Mouse (Mus musculus) inflammation-experienced regulatory T-cells, adult 6 months (primary cell): ENCODE results near the gene Mbnl1. TPM values are rescaled to one million over a fixed set of nuclear protein-coding genes. Genes with fewer than 3 reads are reported as not detected.

Experiments
- ATAC-seq: one replicate; pipeline ENCODE4 v1.8.0; 2017
- polyA plus RNA-seq, 3 experiments: library from polyadenylated mRNA; unstranded; fragments of 100-300 nt; shearing (Covaris generic); gene quantifications; one replicate each; pipeline ENCODE4 v1.2.1; 2017

Gene Mbnl1
- polyA plus RNA-seq, 3 experiments from 2014 or later, result 763 to 996 (median 829) TPM

DNA sequence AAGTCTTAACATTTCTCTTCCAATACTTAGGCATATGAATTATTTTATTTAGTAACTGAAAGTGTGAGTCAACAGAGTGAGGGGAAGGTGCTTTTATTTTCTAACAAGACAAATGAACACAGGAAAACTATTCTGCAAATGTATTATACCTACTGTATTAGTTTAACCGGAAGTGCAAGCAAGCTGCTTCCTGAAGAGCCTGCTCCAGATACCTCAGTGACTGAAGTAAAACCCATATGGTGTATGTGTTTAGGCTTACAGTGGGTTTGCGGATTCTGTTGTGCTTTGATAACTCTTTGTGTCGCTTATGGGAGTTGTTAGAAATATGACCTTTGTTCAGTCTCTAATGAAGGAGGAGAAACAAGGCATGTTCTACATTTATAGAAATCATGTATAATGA is 46.7 kb downstream of the Mbnl1 start:
- peak; percentile 20 for ATAC-seq

DNA sequence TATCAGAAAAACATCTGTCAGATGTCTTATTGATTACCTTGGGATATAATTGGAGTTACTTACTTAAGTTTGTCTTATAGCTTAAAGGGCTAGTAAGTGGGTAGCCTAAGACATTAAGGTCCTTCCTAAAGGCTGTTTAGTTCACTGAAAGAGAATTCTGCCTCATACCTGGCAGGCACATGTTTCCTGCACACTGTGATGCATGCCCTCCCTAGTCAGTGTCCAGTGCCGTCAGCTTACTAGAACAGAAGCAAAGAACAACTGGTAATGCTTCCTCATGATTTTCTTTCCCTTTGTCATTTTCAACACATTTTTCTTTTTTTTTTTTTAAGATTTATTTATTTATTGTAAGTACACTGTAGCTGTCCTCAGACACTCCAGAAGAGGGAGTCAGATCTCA is 51.5 kb downstream of the Mbnl1 start:
- ATAC-seq, result no peak

DNA sequence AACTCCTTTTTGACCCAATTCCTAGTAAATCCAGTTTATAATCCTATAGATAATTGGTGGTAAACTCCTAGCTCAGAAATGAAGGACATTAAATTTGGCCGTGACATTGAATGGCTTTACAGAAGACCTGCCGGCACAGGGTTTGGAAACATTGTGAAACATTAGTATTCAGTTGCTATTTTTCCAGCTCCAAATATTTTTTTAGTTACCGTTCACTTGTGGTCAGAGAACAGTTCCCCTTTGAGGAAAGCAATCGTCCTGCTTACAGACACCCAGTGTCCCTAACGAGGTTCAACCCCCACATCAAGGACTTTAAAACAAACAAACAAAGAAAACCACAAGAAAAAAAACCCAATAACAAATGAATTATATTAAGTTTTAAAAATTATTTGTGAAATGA is 58.7 kb downstream of the Mbnl1 start:
- no peak for ATAC-seq

DNA sequence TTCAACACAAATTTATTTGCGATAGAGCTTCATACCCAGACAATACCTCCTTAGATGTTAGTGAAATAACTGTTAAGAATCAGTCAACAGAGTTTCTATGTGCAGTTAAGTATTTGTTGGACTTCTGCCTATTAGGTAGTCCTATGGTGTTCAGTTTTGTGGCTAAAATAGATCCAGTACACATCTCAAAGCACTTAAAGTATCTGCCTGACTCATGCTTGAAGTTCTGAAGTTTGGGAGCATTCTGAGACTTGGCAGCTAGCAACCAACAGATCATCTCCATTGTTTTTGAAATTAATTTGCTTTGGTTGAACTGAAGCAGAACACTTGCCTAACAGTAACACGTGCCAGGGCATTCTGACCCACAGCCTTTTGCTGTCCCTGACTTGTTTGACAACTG is 59.2 kb downstream of the Mbnl1 start:
- ATAC-seq, result no peak

DNA sequence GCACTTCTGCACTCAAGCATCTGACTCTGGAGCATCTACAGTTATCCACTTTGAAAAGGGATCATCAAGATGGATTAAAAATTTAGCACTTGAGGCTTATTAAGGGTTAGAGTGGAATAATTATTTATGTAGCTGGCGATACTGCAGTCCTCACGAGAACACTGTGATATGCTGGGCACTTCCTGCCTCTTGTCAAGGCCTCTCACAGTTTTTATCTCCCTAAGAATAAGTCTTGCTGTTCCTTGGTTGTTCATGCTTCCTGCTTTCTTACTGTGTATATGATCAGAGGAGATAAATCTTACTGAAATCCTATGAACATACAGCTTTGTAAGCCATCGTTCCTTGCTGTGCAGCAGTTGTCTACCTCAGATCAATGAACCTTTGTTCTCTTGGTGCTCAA is 62.6 kb downstream of the Mbnl1 start:
- ATAC-seq, result peak; percentile 29

DNA sequence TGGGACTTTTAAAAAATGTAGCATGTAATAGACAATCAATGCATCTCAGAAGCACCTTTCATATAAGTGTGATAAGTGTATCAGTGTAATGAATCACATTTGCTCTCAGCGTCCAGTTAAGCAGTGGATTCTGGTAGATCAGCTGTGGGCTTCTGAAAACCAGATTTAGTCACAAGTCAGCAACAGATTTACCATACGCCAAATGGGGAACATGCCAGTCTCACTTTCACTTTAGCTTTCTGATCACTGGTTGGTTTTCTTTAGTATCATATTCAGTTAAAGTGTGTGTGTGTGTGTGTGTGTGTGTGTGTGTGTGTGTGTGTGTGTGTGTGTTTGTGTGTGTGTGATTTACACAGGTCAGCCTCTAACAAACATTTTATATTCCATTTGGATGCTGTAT is 64.4 kb downstream of the Mbnl1 start:
- peak; percentile 65 for ATAC-seq

DNA sequence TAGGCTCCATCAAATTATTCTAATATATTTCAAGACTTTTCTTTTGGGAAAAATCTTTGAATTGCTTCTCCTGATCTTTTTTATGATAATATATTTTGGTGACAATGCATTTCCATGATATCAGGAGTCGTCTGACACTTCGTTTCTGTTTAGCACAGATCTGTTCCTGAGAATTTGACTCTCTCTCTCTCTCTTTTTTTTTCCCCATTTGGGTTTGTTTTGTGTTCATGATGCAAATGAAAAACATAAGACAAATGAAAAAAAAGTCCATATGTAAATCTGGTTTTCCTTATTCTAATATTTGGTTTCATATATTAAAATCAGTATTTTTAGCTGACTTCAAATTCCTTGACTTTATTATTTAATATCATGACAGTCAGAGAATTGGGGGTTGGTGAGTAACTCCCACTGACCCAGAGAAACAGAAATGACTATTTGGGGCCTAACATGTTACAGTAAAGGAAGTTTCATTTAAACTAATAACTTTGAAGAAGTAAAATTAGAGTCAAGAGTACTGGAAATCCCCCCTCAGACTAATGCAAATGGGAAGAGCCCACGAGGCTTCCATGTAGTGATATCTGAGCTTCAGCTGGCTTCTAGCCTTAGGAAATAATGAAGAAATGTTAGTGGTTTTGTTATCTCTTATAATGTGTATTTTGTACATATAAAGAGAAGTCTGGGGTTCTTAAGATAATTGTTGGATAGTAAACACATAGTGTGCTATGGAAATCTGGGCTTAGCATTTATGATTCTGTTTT is 65.8 kb downstream of the Mbnl1 start:
- ATAC-seq, result peak; percentile 12

DNA sequence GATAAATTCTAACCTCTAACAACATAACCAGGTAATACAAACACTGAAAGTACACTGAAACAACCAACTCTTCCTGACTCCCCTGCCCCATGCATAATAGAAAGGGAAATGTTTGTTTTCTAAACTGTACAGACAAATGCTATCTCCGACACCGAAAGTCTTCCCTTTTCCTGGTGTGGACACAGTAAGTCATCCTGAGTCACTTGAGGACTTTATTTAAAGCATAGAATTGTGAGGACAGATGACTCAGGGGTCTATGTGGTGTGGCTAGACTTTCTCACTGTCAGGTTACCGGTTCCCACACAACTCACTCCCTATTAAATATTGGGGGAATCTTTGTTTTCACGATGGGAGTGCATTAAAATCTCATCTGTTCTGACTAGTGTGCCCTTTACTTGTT is 68.5 kb downstream of the Mbnl1 start:
- ATAC-seq, result no peak

DNA sequence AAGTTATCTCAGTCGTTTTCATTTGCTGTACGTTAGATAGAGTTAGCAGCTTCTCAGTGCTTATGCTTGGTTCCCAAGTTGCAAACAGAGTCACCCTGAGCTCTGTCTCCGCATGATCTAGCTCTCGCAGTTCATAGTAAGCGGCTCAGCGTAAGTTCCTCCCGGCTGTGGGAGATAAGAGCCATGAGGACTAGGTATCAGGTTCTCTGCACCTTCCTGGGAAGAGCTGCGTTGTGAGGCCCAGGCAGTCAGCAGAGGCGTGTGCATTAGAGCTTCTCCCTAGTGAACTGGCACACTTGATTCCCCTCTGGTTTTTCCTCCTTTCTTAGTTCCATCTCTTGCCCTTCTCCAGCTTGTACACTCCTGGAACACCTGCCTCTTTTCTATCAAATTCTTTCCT is 73.6 kb downstream of the Mbnl1 start:
- ATAC-seq, result no peak

DNA sequence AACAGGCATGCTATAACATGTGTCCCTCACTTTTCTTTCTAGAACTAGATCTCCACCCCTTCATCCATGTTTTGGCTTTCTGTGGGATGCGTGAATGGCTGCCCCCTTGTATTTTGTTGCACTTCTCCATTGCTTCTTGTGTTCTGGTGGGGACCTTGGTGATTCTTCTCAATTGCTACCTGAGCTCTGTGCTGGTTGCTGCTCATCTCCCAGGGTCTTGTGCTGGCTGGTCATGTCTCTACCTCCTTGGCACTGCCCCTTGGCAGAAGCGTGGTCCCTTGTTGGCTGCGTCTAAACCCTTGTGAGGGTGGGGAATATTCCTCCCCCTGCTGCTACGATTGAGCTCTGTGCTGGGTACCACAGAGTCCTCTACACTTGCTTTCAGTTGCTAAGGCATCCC is 74.3 kb downstream of the Mbnl1 start:
- ATAC-seq, result no peak

DNA sequence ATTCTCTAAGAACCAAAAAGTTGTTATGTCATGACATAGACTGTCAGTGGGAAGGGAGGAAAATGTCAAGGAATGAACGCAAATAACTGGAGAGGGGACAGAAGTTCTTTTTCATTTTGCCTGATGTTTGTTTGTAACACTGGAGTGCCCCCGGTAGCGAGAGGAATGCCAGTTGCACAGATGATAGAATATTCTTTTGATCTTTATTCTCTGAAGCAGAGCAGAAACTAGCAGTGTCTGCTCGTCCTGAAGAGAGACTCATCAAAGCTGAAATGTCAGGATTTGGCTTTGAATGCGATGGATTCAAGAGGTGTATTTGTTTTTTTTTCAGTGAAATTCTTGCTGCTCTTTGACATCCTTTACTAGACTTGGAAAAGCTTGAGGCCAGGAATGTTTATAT is 77.9 kb downstream of the Mbnl1 start:
- no peak for ATAC-seq

DNA sequence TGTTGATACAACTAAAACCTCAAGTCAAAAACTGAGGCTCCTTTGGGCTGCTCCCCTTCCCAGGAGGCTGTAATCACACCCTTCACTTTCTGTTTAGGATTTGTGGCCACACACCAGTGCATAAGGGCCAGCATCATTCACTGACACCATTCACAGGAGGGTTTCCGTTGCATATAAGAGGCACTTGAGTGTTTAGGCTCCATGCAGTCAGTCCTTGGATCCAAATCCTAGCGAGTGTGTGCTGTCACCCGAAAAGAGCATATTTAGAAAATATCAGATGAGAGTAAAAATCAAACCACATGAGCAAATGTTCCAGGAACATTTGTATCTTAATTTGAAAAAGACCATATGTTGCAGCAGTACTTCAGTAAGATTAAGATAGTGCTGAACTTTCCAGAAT is 79.0 kb downstream of the Mbnl1 start:
- no peak for ATAC-seq

DNA sequence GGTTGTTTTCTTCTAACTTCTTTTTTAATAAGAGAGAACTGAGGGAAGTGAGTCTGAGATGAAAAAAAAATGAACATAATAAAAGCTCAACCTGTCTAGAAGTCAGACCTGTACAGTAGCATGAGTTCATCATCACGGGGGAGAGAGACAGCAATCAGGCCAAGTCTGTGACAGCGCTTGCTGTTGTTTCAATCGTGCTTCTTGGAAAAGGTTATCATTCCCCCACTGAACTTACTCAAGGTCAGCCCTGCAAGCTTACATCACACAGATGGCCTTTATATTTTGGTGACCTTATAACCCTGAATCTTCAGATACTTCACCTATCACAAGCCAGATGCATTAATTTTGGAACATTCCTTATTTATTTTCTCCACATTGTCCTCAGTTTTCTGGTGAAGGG is 80.4 kb downstream of the Mbnl1 start:
- no peak for ATAC-seq

DNA sequence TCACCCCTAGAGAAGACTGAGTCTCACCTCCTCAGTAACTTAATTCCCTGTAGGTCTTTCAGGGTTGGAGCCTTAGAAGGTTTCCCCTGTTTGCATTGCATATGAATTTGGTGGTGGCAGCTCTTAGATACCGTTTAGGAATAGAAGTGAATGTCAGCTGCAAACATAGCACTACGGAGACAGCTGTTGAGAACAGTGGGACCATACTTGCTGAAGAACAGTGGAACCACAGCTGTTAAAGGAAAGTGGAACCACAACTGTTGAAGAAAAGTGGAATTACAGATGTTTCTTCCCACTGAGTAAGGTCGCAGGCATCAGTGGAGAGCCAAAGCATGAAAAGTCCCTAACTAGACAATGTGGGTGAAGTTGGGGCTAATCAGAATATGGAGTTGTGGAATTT is 84.0 kb downstream of the Mbnl1 start:
- ATAC-seq, result no peak

DNA sequence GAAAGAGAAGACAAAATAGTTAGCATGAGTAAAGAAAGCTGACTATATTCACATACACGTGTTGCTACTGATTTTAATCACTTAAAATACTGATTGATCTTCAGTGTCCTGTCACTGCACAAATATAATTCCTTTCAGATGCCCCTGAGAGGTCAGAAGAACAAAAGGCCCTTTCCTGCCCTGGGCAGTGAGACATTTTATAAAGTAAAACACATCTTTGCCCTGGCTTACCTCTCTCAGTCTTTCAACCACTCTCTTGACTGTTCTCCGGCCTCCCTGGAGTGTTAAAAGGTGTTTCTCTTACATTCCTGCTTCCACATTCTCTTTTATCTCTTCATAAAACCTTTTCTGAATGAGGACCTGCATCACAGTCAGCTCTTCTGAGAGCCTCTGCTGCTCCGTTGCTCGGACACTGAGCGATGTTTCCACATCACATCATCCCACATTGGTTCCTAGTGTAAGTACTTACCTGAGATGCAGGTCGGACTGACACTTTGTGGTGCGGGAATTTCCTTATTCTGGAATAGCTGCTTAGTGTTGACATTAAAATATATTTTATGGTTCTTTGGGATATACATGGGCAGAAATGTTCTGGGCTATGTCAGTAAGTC is 85.7 kb downstream of the Mbnl1 start:
- ATAC-seq, result no peak

DNA sequence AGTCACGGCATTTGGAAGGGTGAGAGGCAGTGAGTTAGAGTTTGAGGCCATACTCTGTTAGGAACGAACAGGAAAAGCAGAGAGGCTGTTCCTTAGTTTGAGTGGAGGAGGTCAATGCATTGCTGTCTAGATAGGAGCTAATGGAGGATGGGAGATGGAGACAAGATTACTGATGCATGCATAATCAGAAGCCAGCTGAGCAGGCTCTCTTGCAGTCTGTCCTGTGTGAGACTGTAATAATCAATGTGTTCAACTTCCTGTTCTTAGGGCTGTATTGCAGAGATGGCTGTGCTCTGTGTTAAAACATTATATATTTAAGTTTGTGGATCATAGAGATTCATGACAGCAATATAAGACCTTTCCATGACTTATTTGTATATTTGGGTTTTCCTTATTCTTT is 87.1 kb downstream of the Mbnl1 start:
- peak; percentile 60 for ATAC-seq

DNA sequence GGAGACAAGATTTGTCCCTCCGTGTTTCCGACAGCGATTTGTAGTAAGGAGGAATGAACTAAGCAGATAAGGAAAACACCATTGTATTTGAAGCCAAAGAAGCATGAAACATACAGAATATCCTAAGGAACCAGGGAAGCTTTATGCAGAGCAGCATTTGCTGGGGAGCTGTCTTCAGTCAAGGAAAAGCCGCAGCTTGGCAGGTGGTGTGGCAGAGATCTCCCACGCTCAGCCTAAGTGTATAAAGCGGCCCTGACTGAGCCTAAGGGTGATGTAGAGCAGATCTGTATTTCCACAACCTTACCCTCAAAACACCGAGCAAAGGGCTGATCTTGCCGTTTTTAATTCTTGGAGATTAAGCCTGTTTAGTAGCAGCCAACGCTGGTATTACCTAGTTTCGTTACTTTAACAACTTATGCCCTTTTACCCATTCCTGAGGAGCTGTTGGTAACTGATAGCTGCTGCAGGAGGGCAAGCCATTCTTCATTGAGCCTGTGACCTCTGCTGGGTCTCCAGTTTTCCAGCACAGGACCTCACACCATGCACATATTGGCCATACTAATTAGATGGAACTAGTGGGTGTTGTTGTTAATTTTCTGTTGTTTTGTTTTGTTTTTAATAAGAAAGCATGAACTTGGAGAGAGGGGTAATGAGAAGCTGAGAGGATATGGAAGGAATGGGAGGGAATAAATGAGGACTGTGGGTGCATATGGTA is 91.1 kb downstream of the Mbnl1 start:
- ATAC-seq, result no peak

DNA sequence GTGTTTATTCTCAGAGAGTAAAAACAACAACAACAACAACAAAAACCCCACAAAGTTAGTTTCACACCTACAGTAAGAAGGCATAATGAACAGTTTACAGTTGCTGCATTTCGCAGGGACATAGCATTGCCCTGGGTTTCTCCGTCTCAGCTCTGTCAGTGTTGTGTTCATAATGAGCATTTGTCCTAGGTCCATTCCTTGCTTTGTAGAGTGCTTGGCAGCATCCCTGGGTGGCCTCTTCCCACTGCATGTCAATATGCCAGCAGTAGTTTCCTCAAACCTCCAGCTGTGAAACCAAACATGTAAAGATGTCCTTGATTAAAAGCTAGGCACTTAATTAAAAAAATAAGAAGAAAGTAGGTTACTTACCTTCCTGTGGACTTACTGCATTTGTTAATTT is 91.6 kb downstream of the Mbnl1 start:
- ATAC-seq, result no peak

DNA sequence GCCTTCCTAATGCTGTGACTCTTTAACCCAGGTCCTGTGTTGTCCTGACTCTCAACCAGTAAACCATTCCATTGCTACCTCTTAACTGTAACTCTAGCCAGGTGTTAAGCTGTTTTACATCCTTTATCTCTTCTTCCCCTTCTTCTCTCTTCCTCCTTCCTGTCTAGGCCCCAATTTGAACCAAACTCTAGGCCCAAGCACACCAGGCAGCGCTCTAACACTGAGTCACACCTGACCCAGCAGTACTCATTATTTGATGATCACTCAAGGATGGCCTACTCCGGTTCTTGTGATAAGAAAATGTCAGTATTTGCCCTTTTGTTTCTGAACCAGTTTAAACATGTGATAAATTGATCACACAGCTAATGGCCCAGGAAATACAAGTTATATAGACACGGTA is 92.6 kb downstream of the Mbnl1 start:
- peak; percentile 34 for ATAC-seq

DNA sequence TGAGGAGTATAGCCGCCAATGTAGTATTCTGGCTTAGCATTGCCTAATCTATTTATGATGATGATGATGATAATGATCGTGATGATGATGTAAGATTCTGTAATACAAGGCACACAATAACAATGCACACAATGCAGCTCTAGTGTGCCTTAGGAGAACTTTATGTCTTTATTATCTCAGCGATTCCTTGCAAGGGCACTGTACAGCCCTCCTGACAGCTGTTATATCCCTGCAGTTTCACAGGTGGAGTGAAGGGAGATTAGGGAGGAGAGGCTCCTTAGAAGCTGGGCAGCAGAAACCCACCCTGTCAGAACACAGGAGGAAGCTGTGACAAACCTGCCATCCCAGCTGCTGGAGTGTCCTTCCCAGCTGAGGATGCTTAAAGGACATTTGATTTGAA is 93.3 kb downstream of the Mbnl1 start:
- no peak for ATAC-seq

DNA sequence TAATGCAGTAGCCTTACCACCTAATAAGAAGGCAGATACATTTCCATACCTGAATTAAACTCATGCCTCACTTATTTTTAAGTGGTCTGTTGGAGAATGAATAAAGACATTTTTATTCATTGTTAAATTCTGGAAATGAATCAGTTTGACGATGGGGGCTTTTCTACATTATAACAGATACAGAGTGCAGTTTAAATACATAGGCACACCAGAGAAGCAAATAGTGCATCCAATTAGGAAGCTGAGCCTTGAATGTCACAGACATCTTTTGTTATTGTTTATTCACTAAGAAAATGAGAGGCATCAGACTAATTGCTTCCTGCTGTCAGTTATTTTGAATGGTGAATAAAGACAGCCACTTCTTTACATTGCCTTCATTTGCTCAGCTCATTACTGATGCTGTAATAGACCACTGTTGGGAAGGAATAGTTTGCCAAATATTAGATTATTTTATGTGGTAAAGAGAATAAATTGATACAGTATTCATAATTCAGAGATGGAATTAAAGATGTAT is 95.6 kb downstream of the Mbnl1 start:
- ATAC-seq, result no peak

DNA sequence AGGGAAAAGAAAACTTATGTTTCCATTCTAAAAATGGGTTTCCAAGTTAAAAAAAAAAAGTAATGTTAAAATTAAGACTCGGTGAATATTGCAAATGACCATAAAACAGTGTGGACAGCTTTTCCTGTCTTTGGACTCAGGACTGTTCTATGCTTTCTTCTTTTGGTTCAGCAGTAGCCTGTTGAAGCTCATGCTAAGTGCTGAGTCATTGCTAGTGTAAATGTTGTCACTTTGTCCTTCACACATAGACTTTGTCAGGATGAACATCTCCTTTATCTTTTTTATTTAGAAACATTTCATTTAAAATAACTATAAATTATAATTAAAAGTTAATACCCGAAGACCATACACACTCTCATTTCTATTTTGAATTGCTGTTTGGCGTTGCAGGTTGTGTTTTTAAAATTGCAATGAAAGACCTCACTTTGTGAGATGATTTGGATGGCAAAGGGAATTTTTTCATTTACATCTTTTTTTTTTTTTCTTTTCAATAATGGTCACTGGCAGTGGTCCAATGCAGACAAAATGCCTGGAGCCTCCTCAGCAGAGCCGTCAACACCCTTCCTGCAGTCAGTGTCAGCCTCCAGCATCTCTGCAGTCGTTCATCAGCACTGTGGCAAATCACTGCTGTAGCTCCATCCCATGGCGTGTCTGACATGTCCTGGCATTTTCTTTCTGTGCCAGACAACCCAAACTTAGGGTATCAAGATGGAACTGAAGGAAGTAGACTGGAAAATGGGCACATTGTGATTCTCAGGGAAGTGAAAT is 96.4 kb downstream of the Mbnl1 start:
- ATAC-seq, result no peak

DNA sequence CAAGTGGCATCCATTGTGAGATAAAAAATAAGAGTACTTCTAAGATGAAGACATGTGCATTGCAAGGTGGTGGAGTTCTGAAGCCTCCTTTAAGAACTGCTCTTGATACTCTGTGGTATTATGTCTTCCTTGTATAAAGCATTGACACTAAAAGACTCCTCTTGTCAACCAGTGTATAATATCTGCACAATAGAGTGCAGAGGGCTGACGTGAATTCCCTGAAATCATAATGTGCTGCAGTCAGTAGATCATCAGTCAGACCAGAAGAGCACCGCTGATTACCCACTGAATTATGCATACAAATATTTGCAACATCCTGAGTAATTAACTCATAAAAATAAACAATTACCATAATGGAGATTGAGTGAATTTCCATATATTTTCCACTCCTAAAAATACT is 97.2 kb downstream of the Mbnl1 start:
- ATAC-seq, result no peak
